Mouse (Mus musculus) liver, adult 2 months (tissue): ENCODE measurements at regions not wholly inside any gene's neighbourhood (a gene's known extent, or its start where the extent isn't known, plus 50 kb on each side); places are given as distances from the start of the nearest gene placed in this dataset.

Experiments used
- CTCF ChIP-seq: fragments of 200-500 bp; IDR thresholded peaks from 2 replicates; pipeline ENCODE4 v1.5.1; 2011; ENCODE audit warnings: low read depth, low read length, control low read depth
- POLR2A ChIP-seq: fragments of 200-500 bp; IDR thresholded peaks from 2 replicates; pipeline ENCODE4 v1.6.1; 2011; ENCODE audit warnings: low read length, control low read depth; ENCODE audit not compliant: insufficient read depth; ENCODE audit errors: extremely low read depth

- no peak for TF ChIP-seq POLR2A
- TF ChIP-seq CTCF = no peak
Observed at GRCm38 (mm10) chr19:49375754-49376619, 1170.2 kb downstream of the Sorcs3 start.
